Mouse (Mus musculus): ENCODE data around the gene Igdcc4. TPM values are rescaled to one million over a fixed set of nuclear protein-coding genes. Genes with fewer than 3 reads are reported as not detected.
A peak's percentile ranks its signal among the peaks of the same experiment; 100 is the strongest.

Igdcc4 gene
- polyA plus RNA-seq, 1 experiment = 0.76 TPM

GRCm38 (mm10) chr9:65141306-65141975 lies 40.2 kb downstream of the Igdcc4 start:
- H3K4me3 ChIP-seq (ENCODE audit: insufficient read depth, poor library complexity, severe bottlenecking) = no peak overlapping the region
- TF ChIP-seq MAX (IDR thresholded peaks at IDR 0.05) (no peak), FOSL1 (IDR thresholded peaks at IDR 0.05; ENCODE audit: insufficient read depth, low read length, poor library complexity, severe bottlenecking) (no peak), MYOG (IDR thresholded peaks at IDR 0.05; ENCODE audit: control insufficient read depth, extremely low read depth, insufficient read length) (no peak), MYOD1 (IDR thresholded peaks at IDR 0.05; ENCODE audit: control insufficient read depth, insufficient read length, low read depth) (no peak), CEBPB (IDR thresholded peaks at IDR 0.05; ENCODE audit: low read depth) (no peak), USF1 (IDR thresholded peaks at IDR 0.05; ENCODE audit: low read depth) (no peak), CTCF (IDR thresholded peaks at IDR 0.05; ENCODE audit: control insufficient read depth, insufficient read depth, insufficient read length) (no peak)
- peaks cover 53% of the 10 kb centered on the region for H3K27me3 ChIP-seq (ENCODE audit: control insufficient read depth, insufficient read depth, insufficient read length)
- H3K36me3 ChIP-seq (ENCODE audit: control insufficient read depth, insufficient read depth) = no peaks in the 10 kb centered on the region
- H3K79me2 ChIP-seq (ENCODE audit: control insufficient read depth, insufficient read depth) = no peaks in the 10 kb centered on the region
- no peaks in the 10 kb centered on the region for H3K79me3 ChIP-seq (ENCODE audit: low read depth)
- H3ac ChIP-seq (ENCODE audit: control insufficient read depth, insufficient read length, low read depth) = peak overlapping the region; percentile 57

GRCm38 (mm10) chr9:65141976-65142318 lies 40.7 kb downstream of the Igdcc4 start:
- no peaks in the 10 kb centered on the region for H3K79me2 ChIP-seq (ENCODE audit: control insufficient read depth, insufficient read depth)
- no peaks in the 10 kb centered on the region for H3K79me3 ChIP-seq (ENCODE audit: low read depth)
- peaks cover 53% of the 10 kb centered on the region for H3K27me3 ChIP-seq (ENCODE audit: control insufficient read depth, insufficient read depth, insufficient read length)
- no peak overlapping the region for H3K4me3 ChIP-seq (ENCODE audit: insufficient read depth, poor library complexity, severe bottlenecking)
- H3ac ChIP-seq (ENCODE audit: control insufficient read depth, insufficient read length, low read depth) = no peak overlapping the region
- no peaks in the 10 kb centered on the region for H3K36me3 ChIP-seq (ENCODE audit: control insufficient read depth, insufficient read depth)
- TF ChIP-seq MYOG (IDR thresholded peaks at IDR 0.05; ENCODE audit: control insufficient read depth, extremely low read depth, insufficient read length) (no peak), CEBPB (IDR thresholded peaks at IDR 0.05; ENCODE audit: low read depth) (no peak), MAX (IDR thresholded peaks at IDR 0.05) (no peak), USF1 (IDR thresholded peaks at IDR 0.05; ENCODE audit: low read depth) (no peak), CTCF (IDR thresholded peaks at IDR 0.05; ENCODE audit: control insufficient read depth, insufficient read depth, insufficient read length) (no peak), FOSL1 (IDR thresholded peaks at IDR 0.05; ENCODE audit: insufficient read depth, low read length, poor library complexity, severe bottlenecking) (no peak), MYOD1 (IDR thresholded peaks at IDR 0.05; ENCODE audit: control insufficient read depth, insufficient read length, low read depth) (no peak)

- H3K4me3 ChIP-seq (ENCODE audit: insufficient read depth, poor library complexity, severe bottlenecking) = no peak overlapping the region
- H3K79me3 ChIP-seq (ENCODE audit: low read depth) = no peaks in the 10 kb centered on the region
- TF ChIP-seq MYOD1 (IDR thresholded peaks at IDR 0.05; ENCODE audit: control insufficient read depth, insufficient read length, low read depth) = no peak
- no peak for TF ChIP-seq MAX (IDR thresholded peaks at IDR 0.05)
- TF ChIP-seq MYOG (IDR thresholded peaks at IDR 0.05; ENCODE audit: control insufficient read depth, extremely low read depth, insufficient read length) = no peak
- TF ChIP-seq USF1 (IDR thresholded peaks at IDR 0.05; ENCODE audit: low read depth) = no peak
- TF ChIP-seq CEBPB (IDR thresholded peaks at IDR 0.05; ENCODE audit: low read depth) = no peak
- TF ChIP-seq CTCF (IDR thresholded peaks at IDR 0.05; ENCODE audit: control insufficient read depth, insufficient read depth, insufficient read length) = no peak
- TF ChIP-seq FOSL1 (IDR thresholded peaks at IDR 0.05; ENCODE audit: insufficient read depth, low read length, poor library complexity, severe bottlenecking) = no peak
- H3K79me2 ChIP-seq (ENCODE audit: control insufficient read depth, insufficient read depth) = no peaks in the 10 kb centered on the region
- peaks cover 53% of the 10 kb centered on the region for H3K27me3 ChIP-seq (ENCODE audit: control insufficient read depth, insufficient read depth, insufficient read length)
- no peak overlapping the region for H3ac ChIP-seq (ENCODE audit: control insufficient read depth, insufficient read length, low read depth)
- H3K36me3 ChIP-seq (ENCODE audit: control insufficient read depth, insufficient read depth) = no peaks in the 10 kb centered on the region
Observed at GRCm38 (mm10) chr9:65142399-65142798, 41.1 kb downstream of the Igdcc4 start.

GRCm38 (mm10) chr9:65146001-65146400 lies 44.7 kb downstream of the Igdcc4 start:
- Histone ChIP-seq H3K79me3 (ENCODE audit: low read depth) (no peaks in the 10 kb centered on the region), H3K4me3 (ENCODE audit: insufficient read depth, poor library complexity, severe bottlenecking) (no peak overlapping the region), H3K79me2 (ENCODE audit: control insufficient read depth, insufficient read depth) (no peaks in the 10 kb centered on the region), H3K27me3 (ENCODE audit: control insufficient read depth, insufficient read depth, insufficient read length) (peaks cover 36% of the 10 kb centered on the region), H3K36me3 (ENCODE audit: control insufficient read depth, insufficient read depth) (no peaks in the 10 kb centered on the region), H3ac (ENCODE audit: control insufficient read depth, insufficient read length, low read depth) (no peak overlapping the region)
- no peak for TF ChIP-seq USF1 (IDR thresholded peaks at IDR 0.05; ENCODE audit: low read depth)
- TF ChIP-seq MYOG (IDR thresholded peaks at IDR 0.05; ENCODE audit: control insufficient read depth, extremely low read depth, insufficient read length) = no peak
- TF ChIP-seq FOSL1 (IDR thresholded peaks at IDR 0.05; ENCODE audit: insufficient read depth, low read length, poor library complexity, severe bottlenecking) = no peak
- no peak for TF ChIP-seq CEBPB (IDR thresholded peaks at IDR 0.05; ENCODE audit: low read depth)
- TF ChIP-seq CTCF (IDR thresholded peaks at IDR 0.05; ENCODE audit: control insufficient read depth, insufficient read depth, insufficient read length) = no peak
- no peak for TF ChIP-seq MYOD1 (IDR thresholded peaks at IDR 0.05; ENCODE audit: control insufficient read depth, insufficient read length, low read depth)
- no peak for TF ChIP-seq MAX (IDR thresholded peaks at IDR 0.05)

GRCm38 (mm10) chr9:65148507-65148906 lies 47.2 kb downstream of the Igdcc4 start:
- no peak overlapping the region for H3ac ChIP-seq (ENCODE audit: control insufficient read depth, insufficient read length, low read depth)
- no peaks in the 10 kb centered on the region for H3K79me2 ChIP-seq (ENCODE audit: control insufficient read depth, insufficient read depth)
- H3K36me3 ChIP-seq (ENCODE audit: control insufficient read depth, insufficient read depth) = no peaks in the 10 kb centered on the region
- peaks cover 13% of the 10 kb centered on the region for H3K27me3 ChIP-seq (ENCODE audit: control insufficient read depth, insufficient read depth, insufficient read length)
- TF ChIP-seq MYOG (IDR thresholded peaks at IDR 0.05; ENCODE audit: control insufficient read depth, extremely low read depth, insufficient read length) (no peak), MAX (IDR thresholded peaks at IDR 0.05) (no peak), CEBPB (IDR thresholded peaks at IDR 0.05; ENCODE audit: low read depth) (no peak), MYOD1 (IDR thresholded peaks at IDR 0.05; ENCODE audit: control insufficient read depth, insufficient read length, low read depth) (no peak), FOSL1 (IDR thresholded peaks at IDR 0.05; ENCODE audit: insufficient read depth, low read length, poor library complexity, severe bottlenecking) (no peak), USF1 (IDR thresholded peaks at IDR 0.05; ENCODE audit: low read depth) (no peak), CTCF (IDR thresholded peaks at IDR 0.05; ENCODE audit: control insufficient read depth, insufficient read depth, insufficient read length) (no peak)
- no peaks in the 10 kb centered on the region for H3K79me3 ChIP-seq (ENCODE audit: low read depth)
- no peak overlapping the region for H3K4me3 ChIP-seq (ENCODE audit: insufficient read depth, poor library complexity, severe bottlenecking)

Measured in C2C12 (cell line).